Mouse (Mus musculus) kidney, embryonic 16.5 days (tissue): Measurements from ENCODE around the gene Atf7ip2. TPM values are rescaled to one million over a fixed set of nuclear protein-coding genes. Genes with fewer than 3 reads are reported as not detected.

ENCODE experiments used
- ATAC-seq: fragments of 200-750 bp; cut with Nextera tagmentation; 2 replicates; pipeline ENCODE4 v1.8.0; 2017; ENCODE audit warnings: moderate TSS enrichment; ENCODE audit not compliant: low FRiP score, low TSS enrichment
- H3K27ac ChIP-seq: fragments of 300-500 bp; sonication (generic); 2 replicates; pipeline ENCODE4 v1.5.1; 2014; ENCODE audit warnings: low read length
- H3K27me3 ChIP-seq: fragments of 300-500 bp; sonication (generic); 2 replicates; pipeline ENCODE4 v1.6.1; 2014; ENCODE audit warnings: low read length, control low read depth, mixed read lengths; ENCODE audit not compliant: insufficient read depth
- H3K36me3 ChIP-seq: fragments of 300-500 bp; sonication (generic); 2 replicates; pipeline ENCODE4 v1.6.1; 2014; ENCODE audit warnings: low read length, control low read depth, mixed read lengths; ENCODE audit not compliant: insufficient read depth
- H3K4me1 ChIP-seq: fragments of 300-500 bp; sonication (generic); 2 replicates; pipeline ENCODE4 v1.6.1; 2014; ENCODE audit warnings: low read length, control low read depth, mixed read lengths; ENCODE audit not compliant: insufficient read depth
- H3K4me2 ChIP-seq: fragments of 300-500 bp; sonication (generic); replicated peaks from 2 replicates; pipeline ENCODE4 v1.6.1; 2014; ENCODE audit warnings: low read depth, low read length
- H3K4me3 ChIP-seq: fragments of 300-500 bp; sonication (generic); 2 replicates; pipeline ENCODE4 v1.5.1; 2014; ENCODE audit warnings: mild to moderate bottlenecking, low read length
- H3K9ac ChIP-seq: fragments of 300-500 bp; sonication (generic); replicated peaks from 2 replicates; pipeline ENCODE4 v1.6.1; 2014; ENCODE audit warnings: low read length
- H3K9me3 ChIP-seq: fragments of 300-500 bp; sonication (generic); 2 replicates; pipeline ENCODE4 v1.6.1; 2016; ENCODE audit warnings: low read length, control low read depth
- WGBS: fragments of 180-500 bp; shearing (Covaris S2); extraction: QIAGEN DNeasy Blood & Tissue Kit; methylation state at CpG from one replicate; pipeline ENCODE4 v1.1.7; 2014; 5-methylcytosine and 5-hydroxymethylcytosine counted together
- microRNA-seq: library from miRNA; unstranded; fragments of <30 nt; microRNA quantifications from one replicate; pipeline ENCODE4, GENCODE M21; 2016
- polyA plus RNA-seq: library from polyadenylated mRNA; unstranded; fragments of >200 nt; fragmentation: Nextera tagmentation; extraction: Ambion mirVana; gene quantifications from 2 replicates; pipeline ENCODE4 v1.2.1, GENCODE M21; 2015

The Atf7ip2 gene
- polyA plus RNA-seq, 1 experiment from 2014 or later = 1.3 TPM

- H3K4me3 ChIP-seq = no peak overlapping the region
- ATAC-seq = no peak
- H3K27me3 ChIP-seq = no peaks in the 10 kb centered on the region
- no peaks in the 10 kb centered on the region for H3K9me3 ChIP-seq
- H3K4me2 ChIP-seq = no peak overlapping the region
- WGBS = 64% methylated on average over 9 of the region's 9 CpGs
- H3K27ac ChIP-seq = no peak overlapping the region
- no peaks in the 10 kb centered on the region for H3K36me3 ChIP-seq
- H3K9ac ChIP-seq = no peak overlapping the region
- H3K4me1 ChIP-seq = peaks cover 3% of the 10 kb centered on the region; the same call in 1 of the 2 replicates
Measured at GRCm38 (mm10) chr16:10286513-10287268, 94.2 kb downstream of the Atf7ip2 start.

- 91% methylated on average over 6 of the region's 6 CpGs for WGBS
- H3K27ac ChIP-seq = no peak overlapping the region
- H3K4me2 ChIP-seq = no peak overlapping the region
- peaks cover 3% of the 10 kb centered on the region; the same call in 1 of the 2 replicates for H3K4me1 ChIP-seq
- H3K9me3 ChIP-seq = no peaks in the 10 kb centered on the region
- H3K4me3 ChIP-seq = no peak overlapping the region
- H3K36me3 ChIP-seq = no peaks in the 10 kb centered on the region
- no peak overlapping the region for H3K9ac ChIP-seq
- ATAC-seq = no peak
- H3K27me3 ChIP-seq = no peaks in the 10 kb centered on the region
Measured at GRCm38 (mm10) chr16:10288115-10288514, 95.6 kb downstream of the Atf7ip2 start.

- Histone ChIP-seq H3K27ac (no peak overlapping the region), H3K9ac (no peak overlapping the region), H3K9me3 (peaks cover 4% of the 10 kb centered on the region), H3K4me3 (no peak overlapping the region), H3K4me1 (peaks cover 11% of the 10 kb centered on the region), H3K4me2 (no peak overlapping the region), H3K27me3 (no peaks in the 10 kb centered on the region), H3K36me3 (no peaks in the 10 kb centered on the region)
- no peak for ATAC-seq
- WGBS = 93% methylated on average over 10 of the region's 10 CpGs
Measured at GRCm38 (mm10) chr16:10297696-10298644, 105.5 kb downstream of the Atf7ip2 start.

- no peak for ATAC-seq
- Histone ChIP-seq H3K9me3 (peaks cover 4% of the 10 kb centered on the region), H3K36me3 (no peaks in the 10 kb centered on the region), H3K4me3 (no peak overlapping the region), H3K4me1 (peaks cover 11% of the 10 kb centered on the region), H3K4me2 (no peak overlapping the region), H3K27me3 (no peaks in the 10 kb centered on the region), H3K27ac (no peak overlapping the region), H3K9ac (no peak overlapping the region)
- WGBS = 27% methylated on average over 8 of the region's 8 CpGs
Measured at GRCm38 (mm10) chr16:10299637-10300036, 107.1 kb downstream of the Atf7ip2 start.

GRCm38 (mm10) chr16:10300231-10301186, 108.0 kb downstream of the Atf7ip2 start:
- H3K27ac ChIP-seq = no peak overlapping the region
- H3K4me1 ChIP-seq = peaks cover 11% of the 10 kb centered on the region
- ATAC-seq = no peak
- H3K9ac ChIP-seq = no peak overlapping the region
- H3K4me3 ChIP-seq = no peak overlapping the region
- WGBS = 50% methylated on average over 3 of the region's 3 CpGs
- H3K36me3 ChIP-seq = no peaks in the 10 kb centered on the region
- H3K4me2 ChIP-seq = no peak overlapping the region
- H3K9me3 ChIP-seq = peaks cover 4% of the 10 kb centered on the region
- no peaks in the 10 kb centered on the region for H3K27me3 ChIP-seq

Small RNAs within 50 kb of the gene (microRNA-seq; reads per million reads assigned to microRNA genes)
- not detected for gene Gm22932

Other genes starting within 250 kb of the Atf7ip2 start
- gene Grin2a, start 197.2 kb upstream of the Atf7ip2 start, polyA plus RNA-seq = 0.05 and 0.06 TPM in 2 replicates
- gene Rpl39l, start 22.5 kb upstream of the Atf7ip2 start, polyA plus RNA-seq = not detected in 2 replicates
- 24.6 and 28.7 TPM in 2 replicates for gene Emp2, start 121.3 kb downstream of the Atf7ip2 start, polyA plus RNA-seq
- 0.70 and 0.87 TPM in 2 replicates for gene Tekt5, start 202.8 kb downstream of the Atf7ip2 start, polyA plus RNA-seq
- gene Nubp1, start 219.2 kb downstream of the Atf7ip2 start, polyA plus RNA-seq = 69.9 and 71.8 TPM in 2 replicates